Mouse (Mus musculus) bone marrow macrophage, adult 2 months (primary cell): ENCODE measurements around the gene Msi2. TPM values are rescaled to one million over a fixed set of nuclear protein-coding genes. Genes with fewer than 3 reads are reported as not detected.

Experiments used
- H3K27ac ChIP-seq: 2 replicates; pipeline ENCODE4 v1.5.1; 2012; ENCODE audit warnings: low read depth, low read length; ENCODE audit not compliant: insufficient read depth
- H3K4me1 ChIP-seq: 2 replicates; pipeline ENCODE4 v1.6.1; 2012; ENCODE audit warnings: low read length; ENCODE audit not compliant: control insufficient read depth, insufficient read depth
- H3K4me3 ChIP-seq: 2 replicates; pipeline ENCODE4 v1.5.1; 2012; ENCODE audit warnings: mild to moderate bottlenecking, low read length, moderate library complexity; ENCODE audit not compliant: insufficient read depth
- CTCF ChIP-seq: IDR thresholded peaks from 2 replicates; pipeline ENCODE4 v1.5.1; 2012; ENCODE audit warnings: low read depth, mild to moderate bottlenecking, low read length, moderate library complexity
- POLR2A ChIP-seq: IDR thresholded peaks from 2 replicates; pipeline ENCODE4 v1.6.1; 2012; ENCODE audit warnings: mild to moderate bottlenecking, low read depth, low read length, borderline replicate concordance
- polyA plus RNA-seq: library from polyadenylated mRNA; stranded (reverse); fragments of >200 nt; gene quantifications from 2 replicates; pipeline ENCODE4 v1.2.4, GENCODE M21; 2012; ENCODE audit not compliant: missing spikeins, insufficient read depth, insufficient read length

Gene Msi2
- polyA plus RNA-seq, 1 experiment: 9.8 TPM

DNA sequence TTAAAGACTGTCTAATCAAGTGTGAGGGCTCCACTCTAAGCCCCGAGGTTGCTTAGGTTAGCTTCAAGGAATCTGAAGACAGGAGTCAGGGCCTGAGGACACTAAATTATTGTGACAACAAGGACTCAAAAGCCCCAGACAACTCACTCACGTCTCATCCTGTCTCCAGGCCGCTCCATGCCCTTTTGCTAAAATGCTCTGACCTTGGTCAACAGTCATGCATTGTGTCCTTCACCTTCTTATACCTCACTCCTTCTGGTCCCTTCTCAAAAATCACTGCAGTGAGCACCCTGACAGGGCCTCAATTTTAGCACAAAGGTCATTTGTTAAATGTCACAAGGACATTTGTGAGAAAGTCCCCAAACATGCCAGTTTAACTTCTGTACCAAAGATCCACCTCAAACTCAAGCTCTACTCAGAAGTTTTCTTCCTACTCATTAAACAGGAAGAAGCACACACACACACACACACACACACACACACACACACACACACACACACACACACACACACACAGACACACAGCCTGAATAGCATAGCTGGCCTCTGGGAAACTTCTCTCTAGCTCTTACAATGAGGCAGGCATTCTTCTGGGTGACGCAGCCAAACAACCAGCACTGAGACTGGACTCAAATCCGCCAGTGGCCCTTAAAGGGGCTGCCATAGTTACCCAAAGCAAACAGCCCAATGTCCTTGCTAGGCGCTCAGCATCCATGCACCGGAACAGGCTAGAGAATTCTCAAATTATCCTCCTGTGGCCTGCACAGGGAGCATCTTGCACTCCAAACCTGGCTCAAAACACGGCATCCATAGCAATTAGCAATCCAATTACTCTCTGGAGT lies 178.5 kb downstream of the Msi2 start:
- Histone ChIP-seq H3K4me1 (peaks cover 8% of the 10 kb centered on the region; the same call in 1 of the 2 replicates), H3K4me3 (no peak overlapping the region), H3K27ac (no peak overlapping the region)
- TF ChIP-seq POLR2A (no peak), CTCF (no peak)

DNA sequence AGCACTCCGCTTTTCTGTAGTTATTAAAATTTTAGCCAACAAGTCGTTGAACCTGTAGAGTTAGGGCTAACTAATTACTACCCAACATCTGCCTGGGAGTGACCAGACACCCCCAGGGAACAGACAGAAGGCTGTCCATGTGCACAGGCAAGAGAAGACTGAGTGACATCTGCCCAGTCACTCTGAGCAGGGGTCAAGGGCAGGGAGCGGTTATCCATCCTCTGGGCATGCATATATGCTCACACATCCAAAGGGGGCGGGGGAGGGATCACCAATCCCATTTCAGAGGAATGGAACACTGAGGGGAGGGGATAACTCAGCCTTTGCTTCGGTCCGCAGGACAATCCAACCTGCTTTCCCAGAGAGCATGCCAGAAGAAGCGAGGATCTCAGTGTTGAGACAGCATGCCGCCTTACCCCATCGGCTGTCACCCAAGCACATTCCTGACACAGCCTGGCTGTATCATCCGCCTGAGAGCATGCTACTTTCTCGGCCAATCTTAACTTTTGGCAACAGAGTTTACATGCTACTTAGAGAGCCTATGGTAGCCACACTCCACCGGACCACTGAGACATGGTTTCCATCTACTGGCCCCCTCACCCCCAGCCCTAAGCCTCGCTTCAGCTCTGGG lies 179.5 kb downstream of the Msi2 start:
- Histone ChIP-seq H3K4me1 (peaks cover 8% of the 10 kb centered on the region; the same call in 1 of the 2 replicates), H3K27ac (no peak overlapping the region), H3K4me3 (no peak overlapping the region)
- TF ChIP-seq POLR2A (no peak), CTCF (no peak)

DNA sequence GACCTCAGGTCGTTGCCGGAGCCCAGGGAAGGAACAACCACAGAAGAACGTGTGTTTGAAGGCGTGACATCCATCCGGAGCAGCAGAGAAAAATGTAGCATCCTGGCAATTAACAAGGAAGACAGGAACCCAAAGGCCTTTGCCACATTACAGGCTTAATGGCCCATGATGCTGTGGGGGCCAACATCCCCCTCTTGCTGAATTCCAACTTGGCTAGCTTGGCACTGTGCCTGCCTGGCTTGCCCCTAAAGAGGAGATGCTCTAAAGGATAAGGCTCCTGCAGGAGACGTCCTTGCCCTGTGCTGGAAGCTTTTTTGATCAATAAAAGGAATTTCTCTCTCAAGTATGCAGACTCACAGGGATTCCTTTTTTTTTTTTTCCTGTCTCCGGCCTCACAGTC lies 181.0 kb downstream of the Msi2 start:
- H3K4me1 ChIP-seq: peaks cover 8% of the 10 kb centered on the region; the same call in 1 of the 2 replicates
- TF ChIP-seq POLR2A: no peak
- no peak for TF ChIP-seq CTCF
- no peak overlapping the region for H3K4me3 ChIP-seq
- no peak overlapping the region for H3K27ac ChIP-seq

DNA sequence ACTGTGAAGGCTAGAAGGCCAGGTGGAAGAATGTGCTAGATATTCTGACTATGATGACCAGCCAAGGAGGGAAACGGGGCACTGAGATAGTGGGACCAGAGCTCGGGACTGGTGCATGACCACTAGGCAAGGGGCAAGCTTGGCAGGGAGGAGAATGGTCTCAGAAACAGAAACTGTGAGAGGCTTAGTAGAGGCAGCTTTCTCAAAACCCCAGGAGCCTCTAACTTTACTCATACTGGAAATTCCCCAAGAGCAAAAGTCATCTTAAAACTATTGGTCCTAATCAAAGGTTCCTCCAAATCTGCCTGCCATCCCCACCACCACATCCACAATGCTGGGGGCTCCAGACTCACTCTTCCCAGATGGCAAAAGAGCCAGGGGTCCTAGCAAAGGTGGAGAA lies 181.5 kb downstream of the Msi2 start:
- Histone ChIP-seq H3K27ac (no peak overlapping the region), H3K4me3 (no peak overlapping the region), H3K4me1 (peaks cover 8% of the 10 kb centered on the region; the same call in 1 of the 2 replicates)
- TF ChIP-seq POLR2A (no peak), CTCF (no peak)

DNA sequence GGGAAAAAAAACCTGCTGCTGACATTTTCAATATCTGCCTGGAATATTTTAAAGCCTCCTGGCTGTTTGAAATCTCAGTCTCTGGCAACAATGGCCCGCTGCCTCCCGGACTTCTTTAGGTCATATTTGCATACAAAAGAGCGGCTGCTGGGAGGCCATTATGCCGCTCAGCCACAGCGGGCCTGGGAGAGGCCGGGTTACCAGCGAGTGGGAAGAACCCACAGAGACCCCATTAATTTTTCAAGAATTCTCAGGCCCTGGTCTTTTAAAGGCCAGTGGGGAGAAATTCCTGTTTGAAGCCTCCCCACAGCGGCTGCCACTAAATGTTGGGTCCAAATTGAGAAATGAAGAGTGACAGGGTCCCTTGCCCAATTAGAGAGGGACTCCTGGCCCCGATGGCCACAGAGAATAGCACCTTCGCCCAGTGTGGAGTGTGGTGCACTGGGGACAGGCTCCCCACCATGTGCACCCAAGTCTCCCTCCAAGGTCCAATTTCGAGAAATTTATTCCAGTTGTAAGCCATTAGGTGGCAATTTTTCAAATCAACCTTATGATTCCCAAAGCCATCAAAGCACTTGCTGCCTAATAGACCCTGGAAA lies 183.9 kb downstream of the Msi2 start:
- Histone ChIP-seq H3K27ac (no peak overlapping the region), H3K4me3 (no peak overlapping the region), H3K4me1 (peaks cover 3% of the 10 kb centered on the region; the same call in 1 of the 2 replicates)
- TF ChIP-seq CTCF (no peak), POLR2A (no peak)

DNA sequence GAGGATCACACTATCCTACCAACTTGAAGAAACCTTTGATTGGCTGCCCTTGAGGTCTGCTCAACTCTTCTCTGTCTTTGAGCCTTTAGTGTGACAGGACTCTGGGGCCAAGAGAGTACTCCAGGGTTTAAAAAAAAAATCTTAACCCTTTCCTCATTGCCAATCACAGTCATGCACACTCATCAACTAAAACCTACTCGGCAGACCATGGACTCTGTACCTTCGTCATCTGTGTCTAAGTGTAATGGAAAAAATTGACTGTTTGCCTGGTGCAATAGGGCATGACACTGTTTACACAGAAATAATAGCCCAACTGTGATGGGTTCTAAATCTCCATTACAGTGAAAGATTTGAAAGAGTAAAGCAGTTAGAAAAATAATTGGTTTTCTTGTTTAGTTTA lies 186.3 kb downstream of the Msi2 start:
- Histone ChIP-seq H3K4me1 (peaks cover 17% of the 10 kb centered on the region), H3K27ac (no peak overlapping the region), H3K4me3 (no peak overlapping the region)
- no peak for TF ChIP-seq POLR2A
- no peak for TF ChIP-seq CTCF

DNA sequence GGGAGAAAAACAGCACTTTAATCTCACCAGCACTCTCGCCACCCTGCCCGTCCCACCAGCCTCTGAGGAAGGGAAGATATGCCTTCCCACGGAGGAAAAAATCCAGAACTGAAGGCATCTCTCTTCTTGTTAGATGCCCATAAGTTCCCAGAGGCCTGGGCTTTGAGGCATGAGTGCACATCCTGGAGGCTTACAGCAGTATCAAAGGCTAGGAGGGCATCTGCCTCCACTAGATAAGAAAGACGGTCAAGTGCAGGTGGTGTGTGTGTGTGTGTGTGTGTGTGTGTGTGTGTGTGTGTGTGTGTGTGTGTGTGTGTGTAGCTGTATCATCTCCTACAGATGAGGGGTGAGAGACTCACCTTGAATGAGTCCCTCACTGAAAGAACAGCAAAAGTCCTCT lies 188.3 kb downstream of the Msi2 start:
- Histone ChIP-seq H3K4me1 (peaks cover 17% of the 10 kb centered on the region), H3K4me3 (no peak overlapping the region), H3K27ac (no peak overlapping the region)
- TF ChIP-seq CTCF (no peak), POLR2A (no peak)

DNA sequence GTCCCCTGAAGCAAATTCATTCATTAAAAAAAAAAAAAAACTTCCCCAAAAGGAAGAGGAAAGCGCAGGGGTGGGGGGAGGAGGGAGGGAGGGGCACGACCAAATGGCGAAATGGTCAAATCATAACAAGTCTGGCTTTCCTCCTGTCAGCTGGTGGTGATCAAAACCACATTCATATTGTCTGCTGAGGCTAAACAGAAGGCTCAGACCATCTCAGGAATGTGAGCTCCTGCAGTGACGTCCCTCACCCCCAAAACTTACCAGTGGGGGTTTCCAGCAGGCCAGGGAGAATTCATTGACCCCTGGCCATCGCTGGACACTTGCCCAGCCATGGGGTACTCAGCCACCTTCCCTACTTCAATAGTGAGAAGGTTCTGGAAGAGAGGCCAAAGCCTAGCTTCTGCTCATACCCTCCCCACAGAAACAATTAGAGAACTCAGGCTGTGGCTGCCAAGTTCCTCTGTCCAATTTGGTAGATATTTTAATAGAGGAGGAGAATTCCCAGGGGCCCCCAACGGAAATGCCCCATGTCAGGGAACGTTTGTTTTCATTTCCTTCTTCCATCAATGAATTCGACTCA lies 189.7 kb downstream of the Msi2 start:
- no peak for TF ChIP-seq POLR2A
- no peak; the same call in 1 of the 2 replicates for TF ChIP-seq CTCF
- peak overlapping the region; percentile 39; the same call in 1 of the 2 replicates for H3K27ac ChIP-seq
- H3K4me1 ChIP-seq: peaks cover 17% of the 10 kb centered on the region
- no peak overlapping the region for H3K4me3 ChIP-seq

DNA sequence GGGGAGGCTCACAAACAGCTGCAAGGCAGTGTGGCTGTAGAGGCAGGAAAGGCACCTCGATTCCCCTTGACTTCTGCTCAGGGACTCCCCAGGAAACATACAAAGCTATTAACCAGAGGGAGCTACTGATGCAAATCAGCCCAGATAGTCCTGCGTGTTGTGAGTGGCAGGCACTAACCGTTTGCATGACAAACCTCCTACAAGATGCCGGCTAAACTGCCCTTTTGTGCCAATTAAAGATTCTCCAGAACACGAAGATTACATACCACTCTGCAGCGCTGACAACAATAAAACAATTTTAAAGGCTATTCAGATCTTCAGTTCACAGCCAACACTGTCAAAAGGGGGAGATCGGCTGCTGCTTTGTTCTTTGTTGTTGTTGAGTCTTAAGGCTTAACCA lies 191.6 kb downstream of the Msi2 start:
- no peak overlapping the region for H3K4me3 ChIP-seq
- TF ChIP-seq POLR2A (no peak), CTCF (no peak)
- H3K4me1 ChIP-seq: peaks cover 17% of the 10 kb centered on the region
- H3K27ac ChIP-seq: no peak overlapping the region
